In the genomic region with DNA sequence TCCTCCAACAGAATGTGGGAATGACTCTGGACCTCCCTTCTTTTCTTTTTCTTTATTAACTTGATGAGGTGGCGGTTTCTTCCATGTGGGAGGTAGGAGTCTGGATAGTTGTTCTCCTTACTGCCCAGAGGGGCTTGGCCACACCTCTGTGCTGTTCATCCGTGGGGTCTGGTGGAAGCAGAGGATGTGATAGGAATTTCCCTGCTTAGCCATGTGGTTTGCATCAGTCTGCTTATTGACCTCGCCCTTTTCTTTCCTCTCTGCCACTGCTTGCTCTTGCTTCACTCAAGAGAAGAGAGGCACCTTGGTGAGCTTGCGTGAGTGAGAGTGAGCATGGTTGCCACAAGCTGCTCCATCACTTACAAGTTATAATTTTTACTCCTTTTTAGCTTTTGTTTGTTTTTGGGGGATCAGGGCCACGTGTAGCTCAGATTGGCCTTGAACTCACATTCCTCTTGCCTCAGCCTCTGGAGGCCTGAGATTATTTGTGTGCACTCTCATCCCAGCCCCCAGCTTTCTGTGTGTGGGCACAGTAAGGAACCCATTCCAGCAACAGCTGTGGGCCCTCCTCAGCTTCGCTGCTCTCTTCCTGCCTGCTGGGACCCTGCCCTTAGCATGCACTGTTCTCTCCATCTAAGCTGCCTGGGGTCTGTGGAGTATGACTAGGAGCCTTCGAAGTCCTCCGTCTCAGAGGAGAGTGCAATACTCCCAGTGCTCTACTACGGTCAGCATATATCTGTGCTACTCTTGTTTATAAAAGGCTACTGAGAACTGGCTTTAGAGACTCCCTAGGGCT, we compare ENCODE assay signal across 8 mouse cellular contexts. TPM values are rescaled to one million over a fixed set of nuclear protein-coding genes. Genes with fewer than 3 reads are reported as not detected.
DNase-seq lines count a peak whose midpoint lies in the region; ATAC-seq and TF ChIP-seq lines count a peak whose summit lies in the region.
"Had no signal": no experiment of that assay in that cellular context is flagged by ENCODE, and none has a peak within 500 bp of the region (broad histone marks: within the 10 kb centered on the region; RNA-seq: fewer than 3 reads in every experiment).

No protein-coding gene starts in this region.

- H3K4me2 ChIP-seq in embryonic facial prominence, embryonic 11.5 days (ENCODE audit: low read depth, low read length) = no peak overlapping the region
- no peak overlapping the region for H3K4me2 ChIP-seq in heart, embryonic 16.5 days (ENCODE audit: low read depth, low read length)
- H3K4me2 ChIP-seq in neural tube, embryonic 14.5 days (ENCODE audit: low read depth, low read length) = no peak overlapping the region

- intact Hi-C loops in left cerebral cortex, adult 2 months (cut with DNase I) = no loop called here

- ATAC-seq in embryonic facial prominence, embryonic 11.5 days (replicated peaks; ENCODE audit: insufficient number of reproducible peaks, low FRiP score, low TSS enrichment, low read depth) = 0 out of 2 replicates have a peak, but pooled peaks have one; percentile 19
- ATAC-seq in heart, embryonic 16.5 days (replicated peaks; ENCODE audit: extremely low read depth, insufficient read depth, low FRiP score) = 0 out of 2 replicates have a peak, but pooled peaks have one; percentile 33
- no peak for ATAC-seq in neural tube, embryonic 14.5 days (ENCODE audit: low read depth)
- ATAC-seq: inflammation-experienced regulatory T-cells, adult 6 months had no signal

- no peak for TF ChIP-seq CTCF in left cerebral cortex, adult 2 months (IDR thresholded peaks at IDR 0.05)

- DNase-seq in left cerebral cortex, adult 2 months (ENCODE audit: extremely low spot score in 1 of 2, low spot score in 2 of 2) = no peak
- DNase-seq in left cerebral cortex, adult 8-10 months (ENCODE audit: low spot score in 2 of 2) = no peak
- DNase-seq in embryonic facial prominence, embryonic 11.5 days (ENCODE audit: low spot score) = peak; percentile 82
- no peak for DNase-seq in right cerebral cortex, adult 18-20 months
- DNase-seq in adrenal gland, postnatal 14 days = no peak

- no peaks in the 10 kb centered on the region for H3K36me3 ChIP-seq in embryonic facial prominence, embryonic 11.5 days (replicated peaks; ENCODE audit: control insufficient read depth, insufficient read depth, low read depth, low read length)
- no peaks in the 10 kb centered on the region for H3K36me3 ChIP-seq in heart, embryonic 16.5 days (ENCODE audit: control insufficient read depth, insufficient read depth)
- H3K36me3 ChIP-seq in neural tube, embryonic 14.5 days (ENCODE audit: control insufficient read depth, insufficient read depth, low read length) = no peaks in the 10 kb centered on the region

- H3K27me3 ChIP-seq in embryonic facial prominence, embryonic 11.5 days (ENCODE audit: control insufficient read depth, insufficient read depth, low read length) = no peaks in the 10 kb centered on the region
- no peaks in the 10 kb centered on the region for H3K27me3 ChIP-seq in heart, embryonic 16.5 days (ENCODE audit: control insufficient read depth, insufficient read depth, low read length)
- no peaks in the 10 kb centered on the region for H3K27me3 ChIP-seq in neural tube, embryonic 14.5 days (ENCODE audit: control insufficient read depth, insufficient read depth, low read length)

- no peak overlapping the region for H3K4me3 ChIP-seq in left cerebral cortex, adult 2 months
- no peak overlapping the region for H3K4me3 ChIP-seq in embryonic facial prominence, embryonic 11.5 days (ENCODE audit: low read depth, low read length)
- H3K4me3 ChIP-seq in heart, embryonic 16.5 days (ENCODE audit: low read length) = no peak overlapping the region
- H3K4me3 ChIP-seq in neural tube, embryonic 14.5 days (ENCODE audit: low read depth, low read length) = no peak overlapping the region

- peaks cover 7% of the 10 kb centered on the region for H3K4me1 ChIP-seq in embryonic facial prominence, embryonic 11.5 days (ENCODE audit: control insufficient read depth, insufficient read depth, low read length)
- H3K4me1 ChIP-seq in heart, embryonic 16.5 days (ENCODE audit: control insufficient read depth, insufficient read depth, low read length) = peaks cover 40% of the 10 kb centered on the region
- peaks cover 34% of the 10 kb centered on the region for H3K4me1 ChIP-seq in neural tube, embryonic 14.5 days (ENCODE audit: control insufficient read depth, insufficient read depth, low read length)

- no peaks in the 10 kb centered on the region for H3K9me3 ChIP-seq in embryonic facial prominence, embryonic 11.5 days (replicated peaks; ENCODE audit: control insufficient read depth, low read length)
- H3K9me3 ChIP-seq in heart, embryonic 16.5 days (replicated peaks; ENCODE audit: control insufficient read depth, low read length) = no peaks in the 10 kb centered on the region
- no peaks in the 10 kb centered on the region for H3K9me3 ChIP-seq in neural tube, embryonic 14.5 days (ENCODE audit: control insufficient read depth, low read length)

- H3K9ac ChIP-seq in embryonic facial prominence, embryonic 11.5 days (replicated peaks; ENCODE audit: low read length) = no peak overlapping the region
- H3K9ac ChIP-seq in heart, embryonic 16.5 days (ENCODE audit: low read length) = no peak overlapping the region
- no peak overlapping the region for H3K9ac ChIP-seq in neural tube, embryonic 14.5 days (replicated peaks; ENCODE audit: low read depth, low read length)

- 36% methylated on average over 9 of the region's 9 CpGs for WGBS in embryonic facial prominence, embryonic 11.5 days
- 62% methylated on average over 9 of the region's 9 CpGs for WGBS in heart, embryonic 16.5 days
- WGBS in neural tube, embryonic 14.5 days = 57% methylated on average over 9 of the region's 9 CpGs

- H3K27ac ChIP-seq in left cerebral cortex, adult 2 months = peak overlapping the region; percentile 33; the same call in 1 of the 2 replicates
- no peak overlapping the region for H3K27ac ChIP-seq in embryonic facial prominence, embryonic 11.5 days (replicated peaks; ENCODE audit: low read depth, low read length)
- H3K27ac ChIP-seq in heart, embryonic 16.5 days (ENCODE audit: low read length) = peak overlapping the region; percentile 32
- peak overlapping the region; percentile 34; the same call in 1 of the 2 replicates for H3K27ac ChIP-seq in neural tube, embryonic 14.5 days (ENCODE audit: low read depth, low read length)

RNA-seq across cellular contexts. Expression of gene Sept11, which starts 31.0 kb away (rescaled TPM):
- 100 to 1,000 TPM; 197 to 203 TPM for total RNA-seq in left cerebral cortex, adult 2 months (2021)
- 100 to 1,000 TPM; 172 to 182 (median 180) TPM for total RNA-seq in left cerebral cortex, adult 8-10 months (2022)
- 236 and 261 TPM in 2 replicates for polyA plus RNA-seq in embryonic facial prominence, embryonic 11.5 days (2014; fragmentation: Nextera tagmentation; extraction: Ambion mirVana)
- 89.7 and 92.8 TPM in 2 replicates for polyA plus RNA-seq in heart, embryonic 16.5 days (2015; fragmentation: Nextera tagmentation; extraction: Ambion mirVana)
- polyA plus RNA-seq in neural tube, embryonic 14.5 days (2014; fragmentation: Nextera tagmentation; extraction: Ambion mirVana) = 135 and 167 TPM in 2 replicates
- 56.7 and 59.4 TPM in 2 replicates for total RNA-seq in adrenal gland, postnatal 14 days (2021)
